Mouse (Mus musculus) fibroblast of lung, adult 2 months (primary cell): ENCODE measurements around the gene Ly6g6d.
"Not testable (repeated sequence)": the region's sequence is repeated elsewhere in the genome, so short reads cannot be mapped to it uniquely, and the experiment has no call there.

Experiments used
- DNase-seq: peaks from one replicate; pipeline ENCODE4 v3.0.0-alpha.2; 2011; ENCODE audit warnings: low read depth

The Ly6g6d gene

DNA sequence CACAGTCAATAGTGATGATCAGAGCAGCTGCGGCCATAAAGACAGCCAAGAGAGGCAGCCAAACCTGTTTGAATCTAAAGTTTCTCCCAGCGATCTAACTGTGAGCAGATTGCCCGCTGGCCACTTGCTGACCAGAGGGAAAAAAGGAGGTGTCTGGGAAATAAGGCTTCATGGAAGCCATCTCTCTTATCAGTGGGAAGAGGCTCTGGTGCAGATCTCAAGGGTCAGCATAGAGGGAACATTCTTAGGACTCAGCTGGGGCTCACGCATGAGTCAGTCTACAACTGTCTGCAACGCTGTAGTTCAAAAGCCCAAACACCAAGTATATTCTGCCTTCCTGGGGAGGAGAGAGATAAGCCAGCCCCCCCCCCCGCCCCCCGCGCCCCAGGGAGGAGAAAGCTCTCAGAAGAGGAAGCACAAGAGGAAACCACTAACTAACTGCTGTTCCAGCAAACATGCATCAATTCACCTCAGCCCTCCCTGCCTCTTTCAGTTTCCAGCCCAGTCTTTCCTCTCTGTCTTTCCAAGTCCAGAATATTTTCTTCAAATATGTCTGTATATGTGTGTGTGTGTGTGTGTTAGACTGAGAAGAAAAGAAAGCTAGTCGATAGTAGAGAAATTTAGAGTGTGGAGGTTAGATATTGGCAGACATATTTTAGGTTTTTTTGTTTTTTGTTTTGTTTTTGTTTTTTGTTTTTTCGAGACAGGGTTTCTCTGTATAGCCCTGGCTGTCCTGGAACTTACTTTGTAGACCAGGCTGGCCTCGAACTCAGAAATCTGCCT, 29.5 kb downstream of the Ly6g6d start:
- DNase-seq = no peak

- DNase-seq = no peak
Observed at GRCm38 (mm10) chr17:35047688-35048087, 30.2 kb downstream of the Ly6g6d start.

GRCm38 (mm10) chr17:35046681-35047455, 31.0 kb downstream of the Ly6g6d start, which contains the start of gene Msh5:
Gene Msh5, minus strand, starts transcription at chr17:35046745.
- peak; percentile 97 for DNase-seq

- no peak for DNase-seq
Observed at GRCm38 (mm10) chr17:35045807-35046680, 31.8 kb downstream of the Ly6g6d start.

DNA sequence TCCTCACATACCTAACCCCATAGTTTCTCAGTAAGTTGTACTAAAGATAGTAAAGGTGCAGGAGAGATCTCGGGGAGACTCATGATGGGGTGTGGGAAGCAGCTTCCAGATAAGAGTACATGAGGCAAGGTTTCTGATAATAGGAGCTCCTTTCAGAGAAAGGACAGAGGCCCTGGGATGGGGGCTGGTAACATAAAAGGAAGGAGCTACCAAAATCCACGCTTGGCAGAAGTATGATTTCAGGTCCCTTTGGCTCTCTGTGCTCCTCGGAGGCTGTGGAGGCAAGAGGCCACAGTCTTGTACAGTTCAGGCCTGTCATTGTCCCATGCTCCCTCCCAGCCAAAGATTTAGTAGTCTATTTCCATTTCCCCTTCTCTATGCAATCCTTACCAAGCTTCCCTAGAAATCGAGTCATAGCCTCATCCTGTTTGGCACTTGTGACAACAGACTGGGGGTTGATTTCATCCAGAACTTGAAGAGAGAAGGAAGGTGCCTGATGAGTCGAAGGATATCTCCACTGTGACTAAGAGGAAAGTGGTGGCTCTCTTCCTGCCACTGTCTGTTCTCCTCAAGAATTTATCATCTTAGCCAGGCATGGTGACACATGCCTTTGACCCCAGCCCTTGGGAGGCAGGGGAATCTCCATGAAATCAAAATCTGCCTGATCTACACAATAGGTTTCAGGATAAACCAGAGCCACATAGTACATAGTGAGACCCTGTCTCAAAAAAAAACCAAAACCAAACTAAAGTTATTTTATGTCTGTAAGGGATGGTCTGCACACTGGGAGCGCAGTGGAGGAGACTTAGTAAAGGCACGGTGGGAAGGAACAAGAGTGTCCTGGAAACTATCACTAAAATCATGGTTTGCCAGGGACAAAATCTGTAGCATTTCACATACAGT, 32.7 kb downstream of the Ly6g6d start:
- no peak for DNase-seq

GRCm38 (mm10) chr17:35043794-35044193, 34.1 kb downstream of the Ly6g6d start:
- DNase-seq = no peak

DNA sequence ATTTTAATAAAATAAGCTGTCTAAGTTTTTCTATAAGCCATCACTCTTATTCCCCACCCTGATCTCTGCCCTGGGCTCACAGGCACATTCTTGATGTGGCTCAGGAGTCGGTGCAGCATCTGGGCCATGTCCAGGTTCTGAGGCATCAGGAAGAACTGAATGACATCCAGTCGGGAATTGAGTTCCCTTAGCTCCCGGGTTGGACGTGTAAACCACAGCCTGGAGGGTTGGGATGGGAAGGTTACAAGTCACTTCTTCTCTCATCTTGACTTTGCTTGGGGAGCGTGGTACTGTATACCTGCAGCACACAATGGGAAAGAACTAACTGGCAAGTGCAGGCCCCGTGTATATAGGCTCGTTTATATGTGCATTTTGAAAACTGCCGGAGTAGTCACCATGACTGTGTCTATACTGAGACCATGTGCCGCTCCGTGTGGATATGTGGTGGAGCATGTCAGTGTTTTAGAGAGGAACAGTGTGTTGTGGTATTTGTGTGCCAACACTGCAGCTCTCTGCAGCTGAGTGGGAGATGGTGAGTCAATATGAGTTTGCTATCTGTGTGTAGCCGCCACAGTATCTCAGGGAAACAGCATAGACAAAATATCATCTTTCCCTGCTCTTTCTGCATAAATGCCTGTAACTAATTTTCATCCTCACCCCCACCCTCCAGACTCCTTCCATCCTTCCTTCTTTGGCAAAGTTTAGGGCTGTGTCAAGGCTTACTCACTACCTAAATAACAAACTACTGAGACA, 38.6 kb downstream of the Ly6g6d start:
- no peak for DNase-seq

GRCm38 (mm10) chr17:35034896-35035295, 43.0 kb downstream of the Ly6g6d start:
- no peak for DNase-seq

DNA sequence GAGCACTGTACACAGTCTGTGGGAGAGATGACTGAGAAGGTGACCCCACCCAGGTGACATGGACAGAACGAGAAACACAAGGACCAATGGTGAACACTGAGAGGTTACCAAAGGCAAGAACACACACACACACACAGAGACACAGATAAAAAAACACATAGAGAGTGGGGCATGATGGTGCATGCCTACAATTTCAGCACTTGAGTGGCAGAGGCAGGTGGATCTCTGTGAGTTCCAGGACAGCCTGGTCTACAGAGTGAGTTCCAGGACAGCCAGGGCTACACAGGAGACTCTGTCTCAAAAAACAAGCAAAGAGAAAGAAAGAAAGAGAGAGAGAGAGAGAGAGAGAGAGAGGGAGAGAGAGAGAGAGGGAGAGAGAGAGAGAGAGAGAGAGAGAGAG, 44.2 kb downstream of the Ly6g6d start:
- not testable (repeated sequence) for DNase-seq

DNA sequence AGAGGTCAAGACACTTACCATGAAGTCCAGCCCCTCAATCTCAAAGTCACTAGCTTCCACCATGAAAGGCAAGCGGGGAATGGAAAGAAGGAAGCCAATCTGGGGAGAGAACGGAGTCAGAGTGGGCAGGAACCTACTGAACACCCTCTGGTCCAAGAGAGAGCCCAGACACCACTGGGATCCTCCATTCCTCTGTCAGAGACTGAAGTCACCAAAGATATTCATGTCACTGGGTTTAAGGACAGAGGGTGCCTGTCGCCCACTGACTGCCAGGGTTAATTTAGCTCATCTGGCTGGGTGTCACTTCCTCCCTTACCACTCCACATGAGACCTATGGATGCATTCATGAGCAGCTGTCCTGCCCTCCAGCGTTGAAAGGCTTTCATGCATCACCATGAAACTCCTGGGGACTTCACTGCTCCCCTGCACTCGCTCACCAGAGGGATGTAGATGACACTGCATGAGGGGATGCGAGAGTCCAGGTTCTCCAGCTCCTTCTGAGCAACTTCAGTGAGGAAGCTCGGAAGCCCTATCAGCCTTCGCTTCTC, 45.5 kb downstream of the Ly6g6d start:
- no peak for DNase-seq

DNA sequence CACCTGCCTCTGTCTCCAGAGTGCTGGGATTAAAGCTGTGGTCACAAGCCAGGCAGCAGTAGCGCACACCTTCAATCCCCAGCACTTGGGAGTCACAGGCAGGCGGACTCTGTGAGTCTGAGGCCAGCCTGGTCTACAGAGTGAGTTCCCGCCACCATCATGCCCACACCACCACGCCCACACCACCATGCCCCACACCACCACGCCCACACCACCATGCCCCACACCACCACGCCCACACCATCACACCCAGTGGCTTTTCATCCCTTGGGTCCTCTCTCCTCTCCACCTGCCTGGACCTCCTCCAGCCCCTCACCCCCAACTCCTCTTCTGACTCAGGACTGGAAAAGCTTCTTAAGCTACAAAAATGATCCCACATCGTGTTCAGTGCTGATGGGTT, 46.0 kb downstream of the Ly6g6d start:
- no peak for DNase-seq

DNA sequence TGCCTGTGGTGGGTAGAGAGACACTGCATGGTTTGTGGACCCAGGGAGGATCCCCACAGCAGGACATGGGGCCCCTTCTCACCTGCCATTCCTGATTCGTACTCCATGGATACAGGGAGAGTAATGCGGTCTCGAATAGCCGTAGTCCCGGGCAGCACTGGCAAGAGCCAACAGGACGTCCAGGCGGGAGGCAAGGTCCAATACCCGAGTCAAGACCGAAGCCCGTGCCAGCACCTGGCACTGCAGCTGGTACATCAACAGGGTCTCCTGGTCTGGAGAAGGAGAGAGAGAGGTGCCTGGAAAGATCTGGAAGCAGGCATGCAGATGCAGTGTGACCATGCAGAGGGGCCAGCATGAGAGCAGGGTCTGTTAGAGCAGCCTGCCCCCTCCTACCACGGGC, 46.6 kb downstream of the Ly6g6d start:
- DNase-seq = no peak

DNA sequence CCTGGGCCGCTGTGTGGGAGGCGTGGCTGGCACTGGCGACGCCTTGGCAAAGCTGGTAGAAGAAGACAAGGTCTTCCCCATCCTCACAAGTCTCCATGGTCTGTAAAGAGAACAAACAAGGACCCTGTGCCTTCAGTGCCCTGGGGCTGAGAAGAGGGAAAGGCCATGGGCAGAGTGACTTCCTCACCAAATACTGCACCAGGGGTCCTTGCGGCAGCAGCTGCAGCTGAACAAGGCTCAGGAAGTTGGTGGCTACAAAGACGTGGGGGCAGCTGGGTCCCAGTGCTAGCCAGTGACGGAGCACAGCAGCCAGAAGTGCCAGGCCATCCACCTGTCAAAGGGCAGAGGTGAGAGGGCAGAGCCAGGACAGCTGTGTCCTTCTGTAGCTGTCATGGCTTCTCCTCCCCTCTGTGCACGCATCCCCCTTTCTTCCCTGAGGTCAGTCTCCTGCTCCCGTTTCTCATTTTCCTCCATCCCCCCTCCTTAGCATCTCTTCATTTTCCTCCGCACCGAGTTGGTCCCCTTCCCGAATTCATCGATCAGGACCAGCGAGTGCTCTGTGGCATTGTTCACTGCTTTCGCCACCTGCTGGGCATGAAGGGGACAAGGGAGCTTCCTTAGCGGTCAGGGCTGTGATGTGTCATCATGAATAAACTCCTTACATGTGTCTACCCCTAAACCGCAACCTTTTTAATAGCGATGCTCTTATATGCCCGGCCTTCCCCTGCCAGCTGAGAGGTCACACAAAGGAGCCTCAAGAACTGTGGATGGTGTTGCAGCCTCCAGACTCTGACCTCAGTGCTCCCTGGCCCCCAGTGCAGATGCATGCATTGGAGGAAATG, 48.0 kb downstream of the Ly6g6d start:
- no peak for DNase-seq

GRCm38 (mm10) chr17:35028315-35028714, 49.5 kb downstream of the Ly6g6d start:
- no peak for DNase-seq

DNA sequence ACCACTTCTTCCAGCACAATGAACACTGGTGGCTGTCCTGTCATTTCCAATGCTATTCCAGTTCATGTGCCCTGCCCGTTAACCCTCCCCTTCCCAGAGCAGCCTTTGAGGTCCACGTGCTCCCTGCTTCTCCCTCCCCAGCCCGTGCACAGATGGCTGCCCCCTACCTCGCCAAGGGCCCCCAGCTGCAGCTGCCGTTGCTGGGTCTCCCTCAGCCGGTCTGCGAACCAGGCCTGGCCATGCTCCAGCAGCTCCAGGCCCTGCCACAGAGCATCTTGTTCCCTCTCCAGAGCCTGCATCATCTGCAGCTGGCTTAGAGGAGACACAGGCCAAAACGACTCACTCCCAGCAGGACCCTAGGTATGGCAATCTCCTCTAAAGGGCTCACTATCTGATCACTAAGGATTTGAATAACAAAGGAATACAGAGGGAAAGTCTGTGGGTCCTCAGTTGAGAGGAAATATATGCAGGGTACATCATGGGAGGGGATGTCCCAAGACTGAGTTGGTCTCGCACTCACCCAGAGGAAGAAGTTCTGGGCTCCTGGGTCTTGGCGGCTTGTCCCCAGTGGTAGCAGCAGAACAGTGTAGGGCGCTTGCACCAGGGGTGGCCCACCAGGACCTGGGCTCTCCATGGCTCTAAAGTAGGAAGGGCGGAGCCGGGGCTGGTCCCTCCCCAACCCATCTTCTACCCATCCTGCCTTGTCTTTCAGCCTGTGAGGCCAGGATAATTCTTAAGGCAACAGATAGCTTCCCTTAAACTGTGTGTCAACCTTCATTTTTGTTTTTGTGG, 50.4 kb downstream of the Ly6g6d start, which contains the start of gene Sapcd1:
Gene Sapcd1 (minus strand): TSS at position 740 of the 792 bp plus-strand sequence.
- no peak for DNase-seq

DNA sequence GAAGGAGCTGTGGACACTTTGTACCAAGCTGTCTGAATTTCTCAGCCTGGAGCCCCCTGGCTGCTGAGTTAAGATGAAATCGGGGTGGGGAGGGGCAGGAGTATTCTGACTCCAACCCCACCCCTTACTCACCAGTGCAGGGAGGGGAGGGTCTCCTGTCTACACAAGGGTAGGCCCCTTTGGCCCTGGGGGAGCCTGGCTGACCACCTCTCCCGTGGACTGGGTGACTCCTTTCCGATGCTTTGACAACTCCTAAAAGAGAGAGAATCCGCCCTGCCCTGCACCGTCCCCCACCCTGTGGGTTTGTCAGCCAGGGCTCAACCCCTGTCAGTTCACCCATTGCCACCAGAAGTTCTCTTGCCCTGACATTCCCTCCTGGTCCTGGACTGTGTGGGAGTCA, 51.7 kb downstream of the Ly6g6d start:
- no peak for DNase-seq

DNA sequence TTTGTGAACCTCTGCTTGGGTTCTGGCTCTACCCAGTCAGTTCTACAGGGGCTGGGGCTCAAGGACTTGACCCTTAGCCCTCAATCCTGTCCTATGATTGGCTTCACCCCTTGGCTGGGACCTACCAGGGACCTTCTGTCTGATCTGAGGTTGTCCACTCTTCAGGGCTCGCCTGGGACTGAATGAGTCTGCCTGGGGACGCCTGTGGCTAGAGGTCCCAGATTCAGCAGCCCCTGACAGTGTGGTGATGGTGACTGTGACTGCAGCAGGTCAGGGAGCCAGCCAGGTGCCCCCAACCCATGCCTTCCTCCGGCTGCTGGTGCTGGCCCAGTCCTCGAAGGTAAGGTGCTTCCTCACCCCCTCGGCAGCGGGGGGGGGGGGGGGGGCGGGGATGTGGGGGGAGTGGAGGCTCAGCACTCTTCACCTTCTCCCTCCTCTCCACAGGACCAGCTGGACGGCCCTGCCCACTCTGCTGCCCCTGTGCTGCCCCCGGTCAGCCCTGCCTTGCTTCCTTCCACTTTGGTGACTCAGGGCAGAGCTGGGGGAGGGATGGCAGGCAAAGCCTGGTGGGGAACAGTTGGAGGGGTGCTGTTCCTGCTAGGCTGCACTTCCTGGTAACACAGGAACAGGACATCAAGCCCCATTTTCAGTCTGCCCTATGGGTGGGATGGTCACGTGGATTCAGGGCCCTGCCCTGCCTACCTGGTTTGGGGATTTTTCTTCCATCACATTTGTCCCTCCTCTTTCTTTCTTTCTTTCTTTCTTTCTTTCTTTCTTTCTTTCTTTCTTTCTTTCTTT, 53.0 kb downstream of the Ly6g6d start:
- no peak for DNase-seq

DNA sequence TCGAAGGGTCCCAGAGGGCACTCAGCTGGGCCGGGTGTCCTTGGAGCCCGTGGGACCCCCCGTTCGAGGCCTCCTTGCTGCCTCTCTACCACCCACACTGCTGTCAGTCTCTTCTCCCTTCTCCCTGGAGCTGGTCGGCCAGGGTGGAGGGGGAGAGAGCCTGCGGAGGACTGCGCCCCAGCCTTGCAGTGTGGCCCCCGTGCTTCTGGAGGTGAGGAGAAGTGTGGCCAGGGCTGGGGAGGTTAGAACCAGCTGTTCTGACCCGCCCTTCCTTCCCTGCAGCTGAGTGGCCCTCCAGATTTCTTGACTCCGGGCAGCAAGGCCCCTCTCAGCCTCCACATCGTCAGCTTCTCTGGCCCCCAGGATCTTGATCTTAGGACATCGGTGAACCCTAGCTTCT, 53.6 kb downstream of the Ly6g6d start:
- DNase-seq = no peak
